Mouse (Mus musculus): ENCODE measurements around the gene Cdk19. TPM values are rescaled to one million over a fixed set of nuclear protein-coding genes. Genes with fewer than 3 reads are reported as not detected.
"Not testable (repeated sequence)": the region's sequence is repeated elsewhere in the genome, so short reads cannot be mapped to it uniquely, and the experiment has no call there.

The Cdk19 gene
- total RNA-seq, 4 experiments from 2014 or later, result 12.1 to 13.7 (median 13.4) TPM

GRCm38 (mm10) chr10:40519586-40519985 lies 180.2 kb downstream of the Cdk19 start:
- DNase-seq (ENCODE audit: low spot score), result no peak

DNA sequence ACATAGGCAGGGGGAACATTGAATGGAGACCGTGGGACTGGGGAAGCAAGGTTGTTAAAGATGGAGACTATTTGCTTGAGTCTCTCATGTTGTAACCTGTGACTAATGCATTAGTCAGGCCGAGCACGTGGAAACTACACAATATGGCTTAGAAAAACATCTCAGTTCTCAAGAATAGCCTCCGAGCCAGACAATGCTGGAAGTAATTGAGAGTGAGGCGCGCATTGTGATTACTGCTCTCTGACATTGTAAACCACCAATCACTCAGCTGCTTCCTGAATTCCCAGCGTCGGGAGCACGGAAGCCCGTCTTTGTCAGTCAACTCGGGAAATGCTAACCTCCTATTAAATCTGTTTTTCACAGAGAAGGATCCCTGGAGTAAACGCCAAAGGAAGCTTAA lies 182.2 kb downstream of the Cdk19 start:
- DNase-seq (ENCODE audit: low spot score), result no peak

GRCm38 (mm10) chr10:40523312-40523975 lies 184.1 kb downstream of the Cdk19 start:
- no peak for DNase-seq (ENCODE audit: low spot score)

DNA sequence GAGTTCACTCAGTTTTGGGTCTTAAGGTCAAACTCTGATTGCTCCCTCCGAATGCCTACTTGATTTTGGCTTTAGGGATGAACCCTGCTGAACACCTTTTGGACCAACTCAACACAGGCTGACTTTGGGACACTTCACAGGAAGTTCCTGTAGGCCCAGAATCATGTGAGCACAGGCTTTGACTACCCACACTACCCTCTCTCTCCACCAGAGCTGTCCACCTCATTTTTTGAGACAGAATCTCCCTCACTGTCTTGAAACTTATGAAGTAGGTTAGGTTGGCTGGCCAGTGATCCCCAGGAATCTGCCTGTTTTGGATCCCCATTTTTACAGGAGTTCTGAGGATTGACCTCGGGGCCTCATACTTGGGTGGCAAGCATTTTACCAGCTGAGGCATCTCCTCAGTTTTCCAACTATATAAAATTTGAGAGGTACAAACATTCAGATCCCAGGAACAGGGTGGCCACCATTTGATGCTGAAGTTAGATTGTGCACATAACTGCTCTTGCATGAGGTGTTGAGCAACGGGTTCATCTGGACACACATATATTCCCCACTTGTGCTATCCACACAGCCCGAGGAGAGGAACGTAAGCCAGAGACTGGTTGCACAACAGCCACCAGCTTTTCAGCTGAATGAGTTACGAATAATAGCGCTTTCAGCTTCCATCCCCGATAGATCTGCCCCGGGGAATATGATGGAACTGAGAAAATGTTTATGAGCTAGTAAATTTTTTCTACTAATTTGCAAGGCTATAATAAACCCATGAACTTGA lies 184.9 kb downstream of the Cdk19 start:
- DNase-seq (ENCODE audit: low spot score), result no peak

DNA sequence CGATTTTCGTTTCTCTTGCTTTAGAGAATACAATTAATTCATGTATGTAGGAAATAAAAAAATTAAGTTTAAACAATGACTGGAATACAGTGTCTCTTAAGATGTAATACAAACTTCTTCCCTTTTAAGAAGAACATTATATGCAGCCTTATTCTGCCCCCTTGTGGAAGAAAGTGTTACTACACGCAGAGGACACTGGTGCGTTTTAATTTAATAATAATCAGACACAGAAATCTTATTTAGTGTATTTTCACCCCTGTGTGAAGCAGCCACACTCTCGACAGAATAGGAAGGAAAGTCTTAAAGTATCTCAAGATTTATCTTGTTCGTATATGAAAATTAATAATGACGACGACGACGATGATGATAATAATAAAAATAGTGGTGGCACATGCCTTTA lies 185.6 kb downstream of the Cdk19 start:
- DNase-seq (ENCODE audit: low spot score), result peak; percentile 80

DNA sequence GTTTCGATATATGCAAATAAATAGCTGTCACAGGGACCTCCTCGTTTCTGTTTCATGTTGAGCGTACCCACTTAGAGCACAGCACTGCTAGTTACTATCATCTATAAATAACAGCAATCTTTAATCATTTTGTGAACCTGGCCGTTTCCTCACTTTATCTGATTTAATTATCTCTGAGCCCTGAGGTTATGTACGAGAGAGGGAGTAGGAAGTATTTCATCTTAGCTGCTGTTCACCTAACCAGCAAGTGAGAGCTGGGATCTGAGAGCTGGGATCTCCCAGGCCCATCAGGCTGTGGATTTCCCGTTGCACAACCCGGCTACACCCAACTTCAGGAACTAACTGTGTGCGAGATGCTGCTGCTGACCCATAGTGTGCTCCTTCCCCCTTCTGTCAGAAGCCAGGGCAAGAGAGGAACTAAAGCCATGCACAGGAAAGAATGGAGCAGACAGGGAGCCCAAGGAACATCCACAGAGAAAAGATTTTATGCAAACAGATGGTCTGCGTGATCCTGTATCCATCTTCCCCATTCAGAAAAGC lies 186.3 kb downstream of the Cdk19 start:
- no peak for DNase-seq (ENCODE audit: low spot score)

GRCm38 (mm10) chr10:40526301-40526761 lies 187.0 kb downstream of the Cdk19 start:
- no peak for DNase-seq (ENCODE audit: low spot score)

GRCm38 (mm10) chr10:40526986-40527385 lies 187.6 kb downstream of the Cdk19 start:
- DNase-seq (ENCODE audit: low spot score), result no peak

- no peak for DNase-seq (ENCODE audit: low spot score)
These were observed 188.2 kb downstream of the Cdk19 start for GRCm38 (mm10) chr10:40527573-40527972.

- no peak for DNase-seq (ENCODE audit: low spot score)
These were observed 189.3 kb downstream of the Cdk19 start for GRCm38 (mm10) chr10:40528668-40529067.

GRCm38 (mm10) chr10:40529617-40530016 lies 190.3 kb downstream of the Cdk19 start:
- no peak for DNase-seq (ENCODE audit: low spot score)

GRCm38 (mm10) chr10:40530661-40531060 lies 191.3 kb downstream of the Cdk19 start:
- DNase-seq (ENCODE audit: low spot score), result no peak

DNA sequence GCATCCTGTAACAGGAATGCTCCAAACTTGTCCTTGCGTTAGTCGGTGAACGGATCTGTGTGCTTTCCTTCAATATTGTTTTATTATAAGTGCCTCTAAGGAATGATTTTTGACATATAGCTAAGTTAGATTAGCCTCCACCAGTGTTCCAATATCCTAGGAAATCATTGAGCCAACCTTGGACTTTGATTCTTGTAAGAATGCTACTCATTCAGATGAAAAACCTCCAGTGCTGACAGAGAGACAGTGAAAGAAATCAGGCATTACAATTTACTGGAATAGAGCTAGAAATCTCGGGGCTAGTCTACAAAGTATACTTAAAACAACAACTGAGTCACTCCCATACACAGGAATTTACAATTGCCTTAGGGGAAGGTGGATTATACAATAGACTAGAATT lies 193.2 kb downstream of the Cdk19 start:
- DNase-seq (ENCODE audit: low spot score), result not testable (repeated sequence)

Other genes starting within 250 kb of the Cdk19 start
- 10 to 100 TPM; 19.3 to 24.6 (median 19.9) TPM for gene Slc16a10, start 197.3 kb upstream of the Cdk19 start, total RNA-seq (2022)
- gene Rpf2, start 92.5 kb upstream of the Cdk19 start, total RNA-seq (2022), result 10 to 100 TPM; 10.4 to 15.2 (median 11.7) TPM
- 10 to 100 TPM; 24.7 to 31.0 (median 25.1) TPM for gene Gtf3c6, start 81.5 kb upstream of the Cdk19 start, total RNA-seq (2022)
- 100 to 1,000 TPM in 3 of 4 experiments, 10 to 100 TPM in 1; 87.6 to 131 (median 118) TPM for gene Amd1, start 37.4 kb upstream of the Cdk19 start, total RNA-seq (2022)
- gene Slc22a16, start 230.8 kb downstream of the Cdk19 start, total RNA-seq (2022), result not detected

All from heart, adult 8-10 months (tissue).